Mouse (Mus musculus) cerebellum, adult 2 months (tissue): ENCODE measurements around the gene Anxa3. TPM values are rescaled to one million over a fixed set of nuclear protein-coding genes. Genes with fewer than 3 reads are reported as not detected.
A peak's percentile ranks its signal among the peaks of the same experiment; 100 is the strongest.

Experiments
- DNase-seq, 2 experiments: peaks; one replicate each; pipeline ENCODE4 v3.0.0; 2021
- H3K27ac ChIP-seq: fragments of 200-500 bp; 2 replicates; pipeline ENCODE4 v1.5.1; 2012; ENCODE audit warnings: low read length, control low read depth, inconsistent platforms; ENCODE audit not compliant: insufficient read depth
- H3K27me3 ChIP-seq: fragments of 200-500 bp; 2 replicates; pipeline ENCODE4 v1.6.1; 2012; ENCODE audit warnings: inconsistent platforms, mild to moderate bottlenecking, low read length, moderate library complexity; ENCODE audit not compliant: control insufficient read depth, insufficient read depth
- H3K4me1 ChIP-seq: fragments of 200-500 bp; 2 replicates; pipeline ENCODE4 v1.6.1; 2011; ENCODE audit warnings: low read length; ENCODE audit not compliant: control insufficient read depth, insufficient read depth
- H3K4me3 ChIP-seq: fragments of 200-500 bp; replicated peaks from 2 replicates; pipeline ENCODE3; 2011; ENCODE audit warnings: mild to moderate bottlenecking, low read depth, low read length, control low read depth; ENCODE audit not compliant: insufficient read depth
- CTCF ChIP-seq: fragments of 200-500 bp; IDR thresholded peaks from 2 replicates; pipeline ENCODE4 v1.5.1; 2011; ENCODE audit warnings: low read depth, mild to moderate bottlenecking, control low read depth, low read length, moderate library complexity, borderline replicate concordance; ENCODE audit not compliant: insufficient read depth
- POLR2A ChIP-seq: fragments of 200-500 bp; IDR thresholded peaks from 2 replicates; pipeline ENCODE4 v1.6.1; 2011; ENCODE audit warnings: low read length, control low read depth, borderline replicate concordance; ENCODE audit not compliant: insufficient read depth
- WGBS: fragments of 180-500 bp; shearing (Covaris S2); methylation state at CpG from one replicate; pipeline ENCODE4 v1.1.7; 2018; 5-methylcytosine and 5-hydroxymethylcytosine counted together
- polyA plus RNA-seq: library from polyadenylated mRNA; depleted of rRNA; stranded (reverse); fragments of >200 nt; gene quantifications from 2 replicates; pipeline ENCODE4 v1.2.3, GENCODE M21; 2012; rRNA removed

Gene Anxa3
- polyA plus RNA-seq, 1 experiment: 12.0 TPM

DNA sequence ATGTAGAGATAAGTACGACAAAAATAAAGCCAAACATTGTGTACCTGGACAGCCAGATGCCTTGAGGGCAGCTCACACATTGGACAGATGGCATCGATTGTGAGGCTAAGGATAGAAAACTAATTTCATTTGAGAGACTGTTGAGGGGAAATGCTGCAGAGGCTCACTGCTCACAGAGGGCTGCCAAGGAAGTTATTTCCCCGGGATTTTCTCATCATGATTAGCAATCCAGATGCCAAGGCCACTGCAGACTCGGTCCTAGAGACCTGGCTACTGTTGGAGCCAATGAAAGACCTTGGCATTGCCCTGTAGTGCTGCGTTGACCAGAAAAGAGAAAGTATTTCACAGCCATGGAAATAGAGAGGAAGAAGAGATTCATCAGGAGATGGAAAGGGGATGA, 87.1 kb downstream of the Anxa3 start:
- TF ChIP-seq POLR2A (no peak), CTCF (no peak)
- DNase-seq: peak in 1 of 2 experiments; percentile 22
- H3K4me3 ChIP-seq: no peak overlapping the region
- no peaks in the 10 kb centered on the region for H3K4me1 ChIP-seq
- WGBS: 33% methylated on average over 5 of the region's 5 CpGs
- H3K27ac ChIP-seq: no peak overlapping the region
- no peaks in the 10 kb centered on the region for H3K27me3 ChIP-seq

- H3K27ac ChIP-seq: no peak overlapping the region
- TF ChIP-seq CTCF (no peak), POLR2A (no peak)
- H3K4me1 ChIP-seq: no peaks in the 10 kb centered on the region
- H3K4me3 ChIP-seq: no peak overlapping the region
- H3K27me3 ChIP-seq: no peaks in the 10 kb centered on the region
- WGBS: 35% methylated on average over 3 of the region's 3 CpGs
- no peak for DNase-seq
Observed at GRCm38 (mm10) chr5:96881118-96881517, 88.0 kb downstream of the Anxa3 start.

GRCm38 (mm10) chr5:96881613-96882012, 88.5 kb downstream of the Anxa3 start:
- H3K27me3 ChIP-seq: no peaks in the 10 kb centered on the region
- H3K27ac ChIP-seq: no peak overlapping the region
- WGBS: 69% methylated on average over 3 of the region's 3 CpGs
- DNase-seq: no peak
- TF ChIP-seq CTCF (no peak), POLR2A (no peak)
- no peaks in the 10 kb centered on the region for H3K4me1 ChIP-seq
- no peak overlapping the region for H3K4me3 ChIP-seq

GRCm38 (mm10) chr5:96885202-96885601, 92.1 kb downstream of the Anxa3 start:
- H3K4me3 ChIP-seq: no peak overlapping the region
- DNase-seq: no peak
- TF ChIP-seq CTCF: no peak
- TF ChIP-seq POLR2A: no peak
- no peak overlapping the region for H3K27ac ChIP-seq
- 91% methylated on average over 7 of the region's 7 CpGs for WGBS
- H3K4me1 ChIP-seq: no peaks in the 10 kb centered on the region
- no peaks in the 10 kb centered on the region for H3K27me3 ChIP-seq

DNA sequence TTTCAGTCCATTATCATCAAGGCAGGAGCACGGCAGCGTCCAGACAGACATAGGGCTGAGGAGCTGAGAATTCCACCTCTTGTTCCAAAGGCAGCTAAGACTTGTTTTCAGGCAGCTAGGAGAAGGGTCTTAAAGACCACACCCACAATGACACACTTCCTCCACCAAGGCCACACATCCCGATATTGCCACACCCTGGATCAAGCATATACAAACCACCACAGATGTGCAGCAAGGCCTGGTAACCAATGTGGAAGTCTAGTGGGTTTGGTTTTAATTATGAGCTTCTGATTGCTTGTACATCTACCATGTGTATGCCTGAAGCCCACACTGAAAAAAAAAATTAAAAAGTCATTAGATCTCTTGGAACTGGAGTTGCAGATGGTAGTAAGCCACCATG, 95.3 kb downstream of the Anxa3 start:
- H3K4me3 ChIP-seq: no peak overlapping the region
- WGBS: 94% methylated on average over 3 of the region's 3 CpGs
- no peak for DNase-seq

GRCm38 (mm10) chr5:96890367-96890766, 97.2 kb downstream of the Anxa3 start:
- H3K27me3 ChIP-seq: no peaks in the 10 kb centered on the region
- TF ChIP-seq CTCF (no peak), POLR2A (no peak)
- no peak overlapping the region for H3K4me3 ChIP-seq
- peak in 1 of 2 experiments; percentile 46 for DNase-seq
- H3K4me1 ChIP-seq: no peaks in the 10 kb centered on the region
- 12% methylated on average over 5 of the region's 5 CpGs for WGBS
- no peak overlapping the region for H3K27ac ChIP-seq

More for the DNA sequence above, 95.3 kb downstream of the Anxa3 start:
- Histone ChIP-seq H3K27ac (no peak overlapping the region), H3K4me1 (no peaks in the 10 kb centered on the region), H3K27me3 (no peaks in the 10 kb centered on the region)
- TF ChIP-seq CTCF: no peak
- TF ChIP-seq POLR2A: no peak

Other genes with a start within 250 kb of the Anxa3 start
- gene Bmp2k, start 204.3 kb downstream of the Anxa3 start, polyA plus RNA-seq: 10.3 and 11.4 TPM in 2 replicates